Mouse (Mus musculus): ENCODE data around the gene Gm5475. TPM values are rescaled to one million over a fixed set of nuclear protein-coding genes. Genes with fewer than 3 reads are reported as not detected.

Gm5475 gene
- polyA plus RNA-seq, 1 experiment from 2014 or later: 0.14 TPM

- no peak for DNase-seq (ENCODE audit: low spot score)
Measured at GRCm38 (mm10) chr15:100415684-100416083, 6.3 kb upstream of the Gm5475 start.

GRCm38 (mm10) chr15:100417854-100418450, 4.0 kb upstream of the Gm5475 start:
- no peak for DNase-seq (ENCODE audit: low spot score)
- Histone ChIP-seq H3K4me3 (ENCODE audit: low read depth, low read length) (no peak overlapping the region), H3K4me2 (ENCODE audit: low read depth, low read length) (no peak overlapping the region), H3K4me1 (ENCODE audit: control insufficient read depth, insufficient read depth, low read length) (peaks cover 5% of the 10 kb centered on the region; the same call in 1 of the 2 replicates), H3K9me3 (replicated peaks; ENCODE audit: control insufficient read depth, low read length) (no peaks in the 10 kb centered on the region), H3K27me3 (ENCODE audit: control insufficient read depth, insufficient read depth, low read length) (no peaks in the 10 kb centered on the region), H3K9ac (replicated peaks; ENCODE audit: low read length) (no peak overlapping the region), H3K27ac (replicated peaks; ENCODE audit: low read depth, low read length) (no peak overlapping the region), H3K36me3 (replicated peaks; ENCODE audit: control insufficient read depth, insufficient read depth, low read depth, low read length) (no peaks in the 10 kb centered on the region)
- 88% methylated on average over 9 of the region's 9 CpGs for WGBS
- ATAC-seq (replicated peaks; ENCODE audit: insufficient number of reproducible peaks, low FRiP score, low TSS enrichment, low read depth): no peak

More at GRCm38 (mm10) chr15:100415684-100416083, 6.3 kb upstream of the Gm5475 start:
- 93% methylated on average over 8 of the region's 8 CpGs for WGBS
- no peak overlapping the region for H3K27ac ChIP-seq (replicated peaks; ENCODE audit: low read depth, low read length)
- no peaks in the 10 kb centered on the region for H3K9me3 ChIP-seq (replicated peaks; ENCODE audit: control insufficient read depth, low read length)
- no peak overlapping the region for H3K4me2 ChIP-seq (ENCODE audit: low read depth, low read length)
- H3K9ac ChIP-seq (replicated peaks; ENCODE audit: low read length): no peak overlapping the region
- H3K36me3 ChIP-seq (replicated peaks; ENCODE audit: control insufficient read depth, insufficient read depth, low read depth, low read length): no peaks in the 10 kb centered on the region; the same call in 1 of the 2 replicates
- H3K4me1 ChIP-seq (ENCODE audit: control insufficient read depth, insufficient read depth, low read length): peaks cover 2% of the 10 kb centered on the region; the same call in 1 of the 2 replicates
- no peak overlapping the region for H3K4me3 ChIP-seq (ENCODE audit: low read depth, low read length)
- H3K27me3 ChIP-seq (ENCODE audit: control insufficient read depth, insufficient read depth, low read length): no peaks in the 10 kb centered on the region
- no peak for ATAC-seq (replicated peaks; ENCODE audit: insufficient number of reproducible peaks, low FRiP score, low TSS enrichment, low read depth)

- H3K4me2 ChIP-seq (ENCODE audit: low read depth, low read length): no peak overlapping the region
- H3K27ac ChIP-seq (replicated peaks; ENCODE audit: low read depth, low read length): no peak overlapping the region
- no peak overlapping the region for H3K4me3 ChIP-seq (ENCODE audit: low read depth, low read length)
- DNase-seq (ENCODE audit: low spot score) (no peak), ATAC-seq (replicated peaks; ENCODE audit: insufficient number of reproducible peaks, low FRiP score, low TSS enrichment, low read depth) (no peak)
- no peaks in the 10 kb centered on the region; the same call in 1 of the 2 replicates for H3K27me3 ChIP-seq (ENCODE audit: control insufficient read depth, insufficient read depth, low read length)
- H3K9me3 ChIP-seq (replicated peaks; ENCODE audit: control insufficient read depth, low read length): no peaks in the 10 kb centered on the region
- H3K36me3 ChIP-seq (replicated peaks; ENCODE audit: control insufficient read depth, insufficient read depth, low read depth, low read length): no peaks in the 10 kb centered on the region
- WGBS: 77% methylated on average over 8 of the region's 8 CpGs
- H3K4me1 ChIP-seq (ENCODE audit: control insufficient read depth, insufficient read depth, low read length): peaks cover 5% of the 10 kb centered on the region; the same call in 1 of the 2 replicates
- no peak overlapping the region; the same call in 1 of the 2 replicates for H3K9ac ChIP-seq (replicated peaks; ENCODE audit: low read length)
Measured at GRCm38 (mm10) chr15:100419311-100419710, 2.6 kb upstream of the Gm5475 start.

GRCm38 (mm10) chr15:100419901-100420745, 1.8 kb upstream of the Gm5475 start:
- no peak overlapping the region for H3K9ac ChIP-seq (replicated peaks; ENCODE audit: low read length)
- no peaks in the 10 kb centered on the region; the same call in 1 of the 2 replicates for H3K27me3 ChIP-seq (ENCODE audit: control insufficient read depth, insufficient read depth, low read length)
- DNase-seq (ENCODE audit: low spot score) (no peak), ATAC-seq (replicated peaks; ENCODE audit: insufficient number of reproducible peaks, low FRiP score, low TSS enrichment, low read depth) (no peak)
- H3K27ac ChIP-seq (replicated peaks; ENCODE audit: low read depth, low read length): no peak overlapping the region
- peaks cover 5% of the 10 kb centered on the region; the same call in 1 of the 2 replicates for H3K4me1 ChIP-seq (ENCODE audit: control insufficient read depth, insufficient read depth, low read length)
- H3K4me3 ChIP-seq (ENCODE audit: low read depth, low read length): no peak overlapping the region
- 67% methylated on average over 9 of the region's 9 CpGs for WGBS
- no peaks in the 10 kb centered on the region for H3K9me3 ChIP-seq (replicated peaks; ENCODE audit: control insufficient read depth, low read length)
- no peaks in the 10 kb centered on the region for H3K36me3 ChIP-seq (replicated peaks; ENCODE audit: control insufficient read depth, insufficient read depth, low read depth, low read length)
- no peak overlapping the region for H3K4me2 ChIP-seq (ENCODE audit: low read depth, low read length)

GRCm38 (mm10) chr15:100421059-100421757, 739 bp upstream of the Gm5475 start:
- WGBS: 47% methylated on average over 8 of the region's 8 CpGs
- Histone ChIP-seq H3K9me3 (replicated peaks; ENCODE audit: control insufficient read depth, low read length) (no peaks in the 10 kb centered on the region), H3K27ac (replicated peaks; ENCODE audit: low read depth, low read length) (no peak overlapping the region), H3K27me3 (ENCODE audit: control insufficient read depth, insufficient read depth, low read length) (no peaks in the 10 kb centered on the region; the same call in 1 of the 2 replicates), H3K4me2 (ENCODE audit: low read depth, low read length) (peak overlapping the region; percentile 90; the same call in 1 of the 2 replicates), H3K9ac (replicated peaks; ENCODE audit: low read length) (no peak overlapping the region), H3K36me3 (replicated peaks; ENCODE audit: control insufficient read depth, insufficient read depth, low read depth, low read length) (no peaks in the 10 kb centered on the region), H3K4me3 (ENCODE audit: low read depth, low read length) (peak overlapping the region; percentile 98; the same call in 1 of the 2 replicates), H3K4me1 (ENCODE audit: control insufficient read depth, insufficient read depth, low read length) (peaks cover 5% of the 10 kb centered on the region; the same call in 1 of the 2 replicates)
- ATAC-seq (replicated peaks; ENCODE audit: insufficient number of reproducible peaks, low FRiP score, low TSS enrichment, low read depth): no peak
- DNase-seq (ENCODE audit: low spot score): no peak

GRCm38 (mm10) chr15:100422476-100422875, 529 bp downstream of the Gm5475 start:
- H3K4me1 ChIP-seq (ENCODE audit: control insufficient read depth, insufficient read depth, low read length): peaks cover 5% of the 10 kb centered on the region; the same call in 1 of the 2 replicates
- no peaks in the 10 kb centered on the region for H3K36me3 ChIP-seq (replicated peaks; ENCODE audit: control insufficient read depth, insufficient read depth, low read depth, low read length)
- DNase-seq (ENCODE audit: low spot score) (peak; percentile 32), ATAC-seq (replicated peaks; ENCODE audit: insufficient number of reproducible peaks, low FRiP score, low TSS enrichment, low read depth) (peak; percentile 60)
- H3K27ac ChIP-seq (replicated peaks; ENCODE audit: low read depth, low read length): no peak overlapping the region
- H3K4me3 ChIP-seq (ENCODE audit: low read depth, low read length): peak overlapping the region; percentile 98
- H3K9ac ChIP-seq (replicated peaks; ENCODE audit: low read length): peak overlapping the region; percentile 94
- H3K9me3 ChIP-seq (replicated peaks; ENCODE audit: control insufficient read depth, low read length): no peaks in the 10 kb centered on the region
- H3K4me2 ChIP-seq (ENCODE audit: low read depth, low read length): peak overlapping the region; percentile 90
- under 1% methylated on average over 42 of the region's 44 CpGs for WGBS
- no peaks in the 10 kb centered on the region; the same call in 1 of the 2 replicates for H3K27me3 ChIP-seq (ENCODE audit: control insufficient read depth, insufficient read depth, low read length)

GRCm38 (mm10) chr15:100422899-100423860, 1.2 kb downstream of the Gm5475 start:
- no peak overlapping the region for H3K27ac ChIP-seq (replicated peaks; ENCODE audit: low read depth, low read length)
- peak; percentile 95 for DNase-seq (ENCODE audit: low spot score)
- H3K9ac ChIP-seq (replicated peaks; ENCODE audit: low read length): peak overlapping the region; percentile 94
- H3K27me3 ChIP-seq (ENCODE audit: control insufficient read depth, insufficient read depth, low read length): no peaks in the 10 kb centered on the region; the same call in 1 of the 2 replicates
- peak overlapping the region; percentile 98 for H3K4me3 ChIP-seq (ENCODE audit: low read depth, low read length)
- no peaks in the 10 kb centered on the region for H3K9me3 ChIP-seq (replicated peaks; ENCODE audit: control insufficient read depth, low read length)
- peaks cover 3% of the 10 kb centered on the region; the same call in 1 of the 2 replicates for H3K4me1 ChIP-seq (ENCODE audit: control insufficient read depth, insufficient read depth, low read length)
- H3K4me2 ChIP-seq (ENCODE audit: low read depth, low read length): peak overlapping the region; percentile 90
- WGBS: 1% methylated on average over 58 of the region's 65 CpGs
- peak; percentile 95 for ATAC-seq (replicated peaks; ENCODE audit: insufficient number of reproducible peaks, low FRiP score, low TSS enrichment, low read depth)
- no peaks in the 10 kb centered on the region for H3K36me3 ChIP-seq (replicated peaks; ENCODE audit: control insufficient read depth, insufficient read depth, low read depth, low read length)
